Mouse (Mus musculus) Patski (cell line): Measurements from ENCODE around the gene Lenep. TPM values are rescaled to one million over a fixed set of nuclear protein-coding genes. Genes with fewer than 3 reads are reported as not detected.

ENCODE experiments used
- ATAC-seq: fragments of 100-300 bp; one replicate; pipeline ENCODE4 v1.8.0; 2021
- CTCF ChIA-PET: fragments of 350-600 bp; sonication (Branson Sonifier 250); formaldehyde crosslinking; loops from one replicate; lab custom pipeline; 2022; ENCODE audit warnings: inconsistent platforms; lab: Charles Lee
- POLR2A ChIA-PET: fragments of 350-600 bp; sonication (Branson Sonifier 250); formaldehyde crosslinking; loops from one replicate; lab custom pipeline; 2022; ENCODE audit warnings: antibody characterized with exemption, inconsistent platforms; lab: Charles Lee
- DNase-seq: peaks from one replicate; pipeline ENCODE4 v3.0.0-alpha.2; 2011; ENCODE audit warnings: low read depth, low spot score
- H3K27me3 ChIP-seq: fragments of 371-371 bp; one replicate; pipeline ENCODE4 v1.5.1; 2021
- CTCF ChIP-seq: fragments of 100-300 bp; IDR thresholded peaks from one replicate; pipeline ENCODE4 v1.5.1; 2021
- in situ Hi-C: fragments of 300-500 bp; cut with MboI; formaldehyde crosslinking; loops from 3 replicates; pipeline ENCODE4 v1.11.1; 2018; ENCODE audit warnings: low pct_unique_long_range_greater_than_20kb, mixed read lengths
- polyA plus RNA-seq: library from polyadenylated mRNA; unstranded; gene quantifications from one replicate; pipeline ENCODE4 v1.2.3, GENCODE M21; 2021

Gene Lenep
- polyA plus RNA-seq, 1 experiment from 2014 or later = not detected

GRCm38 (mm10) chr3:89388901-89389740 lies 13.5 kb downstream of the Lenep start:
- H3K27me3 ChIP-seq = no peaks in the 10 kb centered on the region
- in situ Hi-C loops = no loop called here
- ATAC-seq (no peak), DNase-seq (no peak)
- ChIA-PET CTCF (interaction anchor here (0.7 to 1.5 kb wide), 4 partner anchors 9 to 27 kb away, joined by 3 to 4 read pairs (median 3); partner anchors contain the start of gene Dcst2), POLR2A (interaction anchor here (2.1 to 8.2 kb wide), 2 partner anchors 12 to 32 kb away, joined by 12 to 56 read pairs; no protein-coding TSS in a partner anchor)
- no peak for TF ChIP-seq CTCF

GRCm38 (mm10) chr3:89388134-89388881 lies 14.3 kb downstream of the Lenep start:
- H3K27me3 ChIP-seq = no peaks in the 10 kb centered on the region
- TF ChIP-seq CTCF = no peak
- in situ Hi-C loops = no loop called here
- ChIA-PET CTCF (interaction anchor here (0.7 to 1.7 kb wide), 4 partner anchors 8 to 34 kb away, joined by 3 to 9 read pairs (median 4); partner anchors contain the start of gene Dcst2), POLR2A (interaction anchor here (1.3 kb wide), 1 partner anchor 15 kb away, joined by 6 read pairs; no protein-coding TSS in a partner anchor)
- DNase-seq (no peak), ATAC-seq (no peak)

- CTCF ChIA-PET = interaction anchor here (1.7 kb wide), 1 partner anchor 33 kb away, joined by 9 read pairs; no protein-coding TSS in a partner anchor
- TF ChIP-seq CTCF = no peak
- H3K27me3 ChIP-seq = no peaks in the 10 kb centered on the region
- in situ Hi-C loops = no loop called here
- DNase-seq = no peak
- ATAC-seq = no peak
- POLR2A ChIA-PET = interaction anchor here (1.3 to 1.4 kb wide), 2 partner anchors 10 to 15 kb away, joined by 4 to 6 read pairs; no protein-coding TSS in a partner anchor
Observed at GRCm38 (mm10) chr3:89387632-89388031, 15.0 kb downstream of the Lenep start.

GRCm38 (mm10) chr3:89386438-89387420 lies 15.9 kb downstream of the Lenep start:
- TF ChIP-seq CTCF = no peak
- in situ Hi-C loops = no loop called here
- ATAC-seq (no peak), DNase-seq (no peak)
- POLR2A ChIA-PET = interaction anchor here (1.3 to 1.4 kb wide), 2 partner anchors 9 to 14 kb away, joined by 4 to 6 read pairs; no protein-coding TSS in a partner anchor
- CTCF ChIA-PET = interaction anchor here (1.7 kb wide), 1 partner anchor 33 kb away, joined by 9 read pairs; no protein-coding TSS in a partner anchor
- no peaks in the 10 kb centered on the region for H3K27me3 ChIP-seq

- no peaks in the 10 kb centered on the region for H3K27me3 ChIP-seq
- no peak for TF ChIP-seq CTCF
- DNase-seq = no peak
- in situ Hi-C loops = no loop called here
- ATAC-seq = no peak
- POLR2A ChIA-PET = no interaction called here
- CTCF ChIA-PET = no interaction called here
Observed at GRCm38 (mm10) chr3:89385451-89385850, 17.1 kb downstream of the Lenep start.

GRCm38 (mm10) chr3:89384331-89385076 lies 18.1 kb downstream of the Lenep start:
- POLR2A ChIA-PET = interaction anchor here (0.9 kb wide), 1 partner anchor 36 kb away, joined by 3 read pairs; no protein-coding TSS in a partner anchor
- in situ Hi-C loops = no loop called here
- no peak for DNase-seq
- CTCF ChIA-PET = interaction anchor here (1.2 kb wide), 1 partner anchor 30 kb away, joined by 3 read pairs; no protein-coding TSS in a partner anchor
- no peaks in the 10 kb centered on the region for H3K27me3 ChIP-seq
- no peak for TF ChIP-seq CTCF
- no peak for ATAC-seq

GRCm38 (mm10) chr3:89383651-89384255 lies 18.8 kb downstream of the Lenep start:
- DNase-seq = no peak
- CTCF ChIA-PET = interaction anchor here (1.2 to 1.5 kb wide), 3 partner anchors 11 to 29 kb away, joined by 3 read pairs; no protein-coding TSS in a partner anchor
- ATAC-seq = no peak
- no peaks in the 10 kb centered on the region for H3K27me3 ChIP-seq
- POLR2A ChIA-PET = interaction anchor here (0.9 kb wide), 1 partner anchor 10 kb away, joined by 3 read pairs; no protein-coding TSS in a partner anchor
- in situ Hi-C loops = no loop called here
- no peak for TF ChIP-seq CTCF

GRCm38 (mm10) chr3:89382950-89383349 lies 19.6 kb downstream of the Lenep start:
- DNase-seq (no peak), ATAC-seq (no peak)
- H3K27me3 ChIP-seq = no peaks in the 10 kb centered on the region
- ChIA-PET CTCF (interaction anchor here (1.2 to 1.7 kb wide), 5 partner anchors 10 to 43 kb away, joined by 3 to 5 read pairs (median 3); no protein-coding TSS in a partner anchor), POLR2A (interaction anchor here (0.9 kb wide), 2 partner anchors 10 to 35 kb away, joined by 3 to 4 read pairs; partner anchors contain the start of genes Cks1b and Shc1)
- in situ Hi-C loops = no loop called here
- no peak for TF ChIP-seq CTCF
